ENCODE assay signal across 8 mouse cellular contexts in the genomic region with DNA sequence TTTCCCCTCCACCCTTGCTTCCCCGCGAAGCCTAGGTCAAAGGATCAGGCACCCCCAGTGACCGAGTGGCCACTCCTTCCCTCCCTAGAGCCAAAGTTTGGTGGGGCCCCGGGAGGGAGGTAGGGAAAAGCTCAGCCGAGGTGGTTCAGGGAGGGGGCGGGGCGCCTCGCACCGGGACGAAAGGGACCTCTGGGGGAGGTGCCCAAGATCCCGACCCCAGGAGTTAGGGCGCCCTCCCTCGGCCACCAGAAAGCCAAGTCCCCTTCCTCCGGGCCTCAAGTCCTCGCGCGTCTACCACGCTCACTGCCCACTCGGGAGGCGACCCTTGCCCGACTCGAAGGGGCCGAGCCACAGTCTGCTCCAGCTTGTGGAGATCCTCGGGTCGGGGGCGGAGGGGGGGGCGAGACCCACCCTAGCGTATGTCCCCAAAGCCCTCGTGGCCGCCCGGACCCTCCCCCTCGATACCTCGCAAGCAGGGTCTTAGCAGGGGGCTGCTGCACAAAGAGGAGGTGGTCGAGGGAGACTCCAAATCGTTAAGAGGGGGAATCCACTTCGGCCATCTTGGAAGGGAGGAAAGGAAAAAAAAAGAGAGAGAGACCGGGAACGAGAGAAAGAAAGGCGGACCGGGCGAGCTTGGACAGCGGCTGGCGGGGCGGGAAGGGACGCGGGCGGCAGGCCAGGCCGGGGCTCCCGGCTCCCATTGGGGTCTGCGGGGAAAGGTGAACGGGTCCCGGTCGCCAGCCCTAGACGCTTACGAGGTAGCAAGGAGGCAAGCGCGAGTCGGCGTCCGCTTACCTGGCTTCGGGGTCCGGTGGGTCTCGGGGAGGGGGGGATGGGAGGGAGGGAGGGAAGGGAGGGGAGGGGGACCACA. TPM values are rescaled to one million over a fixed set of nuclear protein-coding genes. Genes with fewer than 3 reads are reported as not detected.
DNase-seq lines count a peak whose midpoint lies in the region; ATAC-seq and TF ChIP-seq lines count a peak whose summit lies in the region.

No protein-coding gene starts in this region.

- no peak for TF ChIP-seq EP300 in stomach, postnatal 0 days (optimal IDR thresholded peaks at IDR 0.05)

- H3K9me3 ChIP-seq in midbrain, embryonic 10.5 days (replicated peaks), result no peaks in the 10 kb centered on the region
- H3K9me3 ChIP-seq in stomach, postnatal 0 days (ENCODE audit: control insufficient read depth, low read length), result no peaks in the 10 kb centered on the region

- TF ChIP-seq CTCF in embryonic fibroblast, embryonic 13.5 days (IDR thresholded peaks at IDR 0.05; ENCODE audit: borderline replicate concordance, insufficient read depth, low read length), result peak; percentile 38; the same call in 1 of the 2 replicates
- TF ChIP-seq CTCF in stomach, postnatal 0 days (IDR thresholded peaks at IDR 0.05; ENCODE audit: low read depth), result peak; percentile 70

- H3K9ac ChIP-seq in stomach, postnatal 0 days (ENCODE audit: low read length), result peak overlapping the region; percentile 91

- peak overlapping the region; percentile 62 for H3K27ac ChIP-seq in embryonic fibroblast, embryonic 13.5 days (ENCODE audit: insufficient read depth, low read length)
- H3K27ac ChIP-seq in midbrain, embryonic 10.5 days (replicated peaks), result peak overlapping the region; percentile 99
- peak overlapping the region; percentile 99 for H3K27ac ChIP-seq in stomach, postnatal 0 days (replicated peaks)

- H3K36me3 ChIP-seq in midbrain, embryonic 10.5 days, result peaks cover 15% of the 10 kb centered on the region; the same call in 1 of the 2 replicates
- no peaks in the 10 kb centered on the region; the same call in 1 of the 2 replicates for H3K36me3 ChIP-seq in stomach, postnatal 0 days (ENCODE audit: control insufficient read depth, insufficient read depth, low read length)

- intact Hi-C loops in heart, postnatal 10 days (cut with DNase I), result loop anchor here (5.0 kb wide), 1 partner anchor 37 kb away; a partner anchor contains a TSS

- peak overlapping the region; percentile 93 for H3K4me2 ChIP-seq in stomach, postnatal 0 days (replicated peaks; ENCODE audit: low read depth)

- TF ChIP-seq POLR2A in embryonic fibroblast, embryonic 13.5 days (IDR thresholded peaks at IDR 0.05; ENCODE audit: low read depth, low read length), result peak; percentile 20; the same call in 1 of the 2 replicates

- 0 out of 2 replicates have a peak, but pooled peaks cover 7% of the 10 kb centered on the region for H3K27me3 ChIP-seq in midbrain, embryonic 10.5 days (ENCODE audit: low read depth, poor library complexity, severe bottlenecking)
- H3K27me3 ChIP-seq in stomach, postnatal 0 days (ENCODE audit: control insufficient read depth, insufficient read depth, low read length), result no peaks in the 10 kb centered on the region

- H3K4me3 ChIP-seq in embryonic fibroblast, embryonic 13.5 days (ENCODE audit: insufficient read depth, low read length), result peak overlapping the region; percentile 78
- H3K4me3 ChIP-seq in midbrain, embryonic 10.5 days, result peak overlapping the region; percentile 90
- H3K4me3 ChIP-seq in stomach, postnatal 0 days (ENCODE audit: low read depth, low read length), result peak overlapping the region; percentile 91

- under 1% methylated on average over 61 of the region's 63 CpGs for WGBS in midbrain, embryonic 10.5 days
- WGBS in stomach, postnatal 0 days, result under 1% methylated on average over 55 of the region's 63 CpGs

- no peak for ATAC-seq in CD4-positive, CD25-positive, alpha-beta regulatory T cell, adult 4 months
- ATAC-seq in stomach, postnatal 0 days (ENCODE audit: low FRiP score, low TSS enrichment), result no peak

- DNase-seq in CD4-positive, CD25-positive, alpha-beta regulatory T cell, adult 2 months (ENCODE audit: low read depth, low spot score), result peak; percentile 54
- DNase-seq in adrenal gland, postnatal 25 days, result peak; percentile 86
- DNase-seq in heart, postnatal 10 days, result peak; percentile 84 to 86
- peak; percentile 90 to 94 for DNase-seq in kidney, postnatal 4 days
- peak; percentile 88 for DNase-seq in midbrain, embryonic 10.5 days (ENCODE audit: low spot score)
- peak; percentile 90 for DNase-seq in stomach, postnatal 0 days (ENCODE audit: low spot score)

- H3K4me1 ChIP-seq in embryonic fibroblast, embryonic 13.5 days (ENCODE audit: control insufficient read depth, insufficient read depth, low read length), result peaks cover 7% of the 10 kb centered on the region
- H3K4me1 ChIP-seq in midbrain, embryonic 10.5 days, result peaks cover 75% of the 10 kb centered on the region
- H3K4me1 ChIP-seq in stomach, postnatal 0 days (replicated peaks; ENCODE audit: control insufficient read depth, insufficient read depth), result peaks cover 8% of the 10 kb centered on the region; the same call in 1 of the 2 replicates

RNA-seq across cellular contexts. Expression of a gene that starts 1.3 kb away (rescaled TPM):
- polyA plus RNA-seq in CD4-positive, CD25-positive, alpha-beta regulatory T cell, adult 4 months (2017; shearing (Covaris generic)), result 1 to 10 TPM; 2.9 to 4.6 TPM
- 27.0 and 36.1 TPM in 2 replicates for total RNA-seq in adrenal gland, postnatal 25 days (2021)
- 42.3 and 54.0 TPM in 2 replicates for polyA plus RNA-seq in embryonic fibroblast, embryonic 13.5 days (2011; ENCODE audit: insufficient read length, low read depth, missing spikeins)
- total RNA-seq in heart, postnatal 10 days (2021), result 10 to 100 TPM; 21.4 to 21.7 TPM
- 16.0 and 18.6 TPM in 2 replicates for polyA plus RNA-seq in midbrain, embryonic 10.5 days (2016; fragmentation: Nextera tagmentation; extraction: Ambion mirVana)
- polyA plus RNA-seq in stomach, postnatal 0 days (2015; fragmentation: Nextera tagmentation; extraction: Ambion mirVana), result 5.9 and 6.6 TPM in 2 replicates

RNA-seq across cellular contexts. Expression of a gene that starts 4.2 kb away (rescaled TPM):
- polyA plus RNA-seq in CD4-positive, CD25-positive, alpha-beta regulatory T cell, adult 4 months (2017; shearing (Covaris generic)), result 100 to 1,000 TPM; 453 to 558 TPM
- total RNA-seq in adrenal gland, postnatal 25 days (2021), result 216 and 226 TPM in 2 replicates
- polyA plus RNA-seq in embryonic fibroblast, embryonic 13.5 days (2011; ENCODE audit: insufficient read length, low read depth, missing spikeins), result 229 and 259 TPM in 2 replicates
- 100 to 1,000 TPM; 184 to 186 TPM for total RNA-seq in heart, postnatal 10 days (2021)
- 606 and 631 TPM in 2 replicates for polyA plus RNA-seq in midbrain, embryonic 10.5 days (2016; fragmentation: Nextera tagmentation; extraction: Ambion mirVana)
- polyA plus RNA-seq in stomach, postnatal 0 days (2015; fragmentation: Nextera tagmentation; extraction: Ambion mirVana), result 405 and 438 TPM in 2 replicates

RNA-seq across cellular contexts. Expression of a gene that starts 13.3 kb away (rescaled TPM):
- 10 to 100 TPM; 63.5 to 80.3 TPM for polyA plus RNA-seq in CD4-positive, CD25-positive, alpha-beta regulatory T cell, adult 4 months (2017; shearing (Covaris generic))
- 164 and 166 TPM in 2 replicates for total RNA-seq in adrenal gland, postnatal 25 days (2021)
- polyA plus RNA-seq in embryonic fibroblast, embryonic 13.5 days (2011; ENCODE audit: insufficient read length, low read depth, missing spikeins), result 39.9 and 42.5 TPM in 2 replicates
- 100 to 1,000 TPM; 120 TPM for total RNA-seq in heart, postnatal 10 days (2021)
- 20.5 and 21.7 TPM in 2 replicates for polyA plus RNA-seq in midbrain, embryonic 10.5 days (2016; fragmentation: Nextera tagmentation; extraction: Ambion mirVana)
- polyA plus RNA-seq in stomach, postnatal 0 days (2015; fragmentation: Nextera tagmentation; extraction: Ambion mirVana), result 44.2 TPM in 2 replicates

RNA-seq across cellular contexts. Expression of a gene that starts 35.8 kb away (rescaled TPM):
- polyA plus RNA-seq in CD4-positive, CD25-positive, alpha-beta regulatory T cell, adult 4 months (2017; shearing (Covaris generic)), result 10 to 100 TPM in 1 of 2 experiments, 1 to 10 TPM in 1; 8.0 to 14.1 TPM
- 49.4 and 53.6 TPM in 2 replicates for total RNA-seq in adrenal gland, postnatal 25 days (2021)
- polyA plus RNA-seq in embryonic fibroblast, embryonic 13.5 days (2011; ENCODE audit: insufficient read length, low read depth, missing spikeins), result 16.2 and 18.0 TPM in 2 replicates
- 10 to 100 TPM; 55.8 to 61.7 TPM for total RNA-seq in heart, postnatal 10 days (2021)
- polyA plus RNA-seq in midbrain, embryonic 10.5 days (2016; fragmentation: Nextera tagmentation; extraction: Ambion mirVana), result 2.1 and 2.6 TPM in 2 replicates
- 1.1 TPM in 2 replicates for polyA plus RNA-seq in stomach, postnatal 0 days (2015; fragmentation: Nextera tagmentation; extraction: Ambion mirVana)

RNA-seq across cellular contexts. Expression of a gene that starts 45.5 kb away (rescaled TPM):
- 1 to 10 TPM; 1.4 to 2.2 TPM for polyA plus RNA-seq in CD4-positive, CD25-positive, alpha-beta regulatory T cell, adult 4 months (2017; shearing (Covaris generic))
- 28.7 and 30.7 TPM in 2 replicates for total RNA-seq in adrenal gland, postnatal 25 days (2021)
- 40.7 and 42.6 TPM in 2 replicates for polyA plus RNA-seq in embryonic fibroblast, embryonic 13.5 days (2011; ENCODE audit: insufficient read length, low read depth, missing spikeins)
- total RNA-seq in heart, postnatal 10 days (2021), result 10 to 100 TPM; 19.4 to 26.7 TPM
- polyA plus RNA-seq in midbrain, embryonic 10.5 days (2016; fragmentation: Nextera tagmentation; extraction: Ambion mirVana), result 1.4 and 1.5 TPM in 2 replicates
- 0.73 and 0.75 TPM in 2 replicates for polyA plus RNA-seq in stomach, postnatal 0 days (2015; fragmentation: Nextera tagmentation; extraction: Ambion mirVana)
